Mouse (Mus musculus) adrenal gland, adult 8-10 months (tissue): ENCODE data around the gene Icosl. TPM values are rescaled to one million over a fixed set of nuclear protein-coding genes. Genes with fewer than 3 reads are reported as not detected.
"Not testable (repeated sequence)": the region's sequence is repeated elsewhere in the genome, so short reads cannot be mapped to it uniquely, and the experiment has no call there.

ENCODE experiments used
- DNase-seq: peaks from one replicate; pipeline ENCODE4 v3.0.0; 2022
- total RNA-seq, 4 experiments: library from RNA; stranded (reverse); gene quantifications; 2 replicates each; pipeline ENCODE4 v1.2.4; 2022

The Icosl gene
- total RNA-seq, 4 experiments from 2014 or later: 17.7 to 20.6 (median 18.7) TPM

DNA sequence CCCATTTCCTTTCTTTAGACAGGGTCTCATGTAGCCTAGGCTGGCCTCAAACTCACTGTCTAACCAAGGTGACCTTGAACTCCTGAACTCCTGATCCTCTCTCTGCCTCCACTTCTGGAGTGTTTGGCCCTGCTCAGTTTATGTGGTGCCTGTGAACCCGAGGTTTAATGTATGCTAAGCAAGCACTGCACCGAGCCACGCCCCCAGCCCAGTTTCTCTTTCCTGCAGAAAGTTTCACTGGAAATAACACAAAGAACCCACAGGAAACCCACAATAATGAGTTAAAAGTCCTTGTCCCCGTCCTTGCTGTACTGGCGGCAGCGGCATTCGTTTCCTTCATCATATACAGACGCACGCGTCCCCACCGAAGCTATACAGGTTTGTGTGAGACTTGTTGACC, 5.9 kb downstream of the Icosl start:
- no peak for DNase-seq

DNA sequence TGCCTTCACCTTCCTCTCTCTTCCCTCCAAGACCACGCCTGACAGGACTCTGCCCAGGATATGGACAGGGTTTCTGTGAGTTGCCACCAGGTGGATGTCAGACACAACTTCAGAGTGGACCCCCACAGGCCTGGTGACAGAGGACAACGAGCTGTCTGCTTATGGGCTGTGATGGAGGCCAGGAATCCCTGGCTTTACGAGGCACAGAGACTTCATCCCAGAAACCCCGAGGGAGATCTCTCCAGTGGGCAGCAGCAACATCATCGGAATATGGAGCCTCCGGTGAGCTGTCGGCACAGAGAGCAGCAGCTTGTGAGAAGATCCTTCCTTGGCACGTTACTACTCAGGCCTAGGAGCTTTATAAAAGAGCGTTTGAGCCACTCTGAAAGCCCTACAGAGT, 8.8 kb downstream of the Icosl start:
- DNase-seq: no peak

DNA sequence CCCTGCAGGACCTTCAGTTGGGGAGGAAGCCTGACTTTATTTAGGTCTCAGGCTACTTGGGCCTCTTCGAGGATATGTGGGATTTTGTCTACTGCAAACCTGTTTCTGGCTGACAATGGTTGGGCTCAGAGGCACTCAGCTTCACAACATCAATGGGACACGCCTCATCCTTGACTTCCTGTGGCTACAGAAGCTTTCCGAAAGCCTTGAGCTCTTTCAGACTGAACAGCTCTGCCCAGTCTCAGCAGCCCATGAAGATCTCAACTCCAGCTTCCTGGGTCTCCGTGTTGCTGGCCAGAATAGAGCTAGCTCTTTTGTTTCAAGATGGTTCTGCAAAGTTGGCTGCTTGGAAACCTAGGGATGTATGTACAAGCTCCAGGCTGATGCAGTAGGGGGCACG, 9.2 kb downstream of the Icosl start:
- DNase-seq: no peak

DNA sequence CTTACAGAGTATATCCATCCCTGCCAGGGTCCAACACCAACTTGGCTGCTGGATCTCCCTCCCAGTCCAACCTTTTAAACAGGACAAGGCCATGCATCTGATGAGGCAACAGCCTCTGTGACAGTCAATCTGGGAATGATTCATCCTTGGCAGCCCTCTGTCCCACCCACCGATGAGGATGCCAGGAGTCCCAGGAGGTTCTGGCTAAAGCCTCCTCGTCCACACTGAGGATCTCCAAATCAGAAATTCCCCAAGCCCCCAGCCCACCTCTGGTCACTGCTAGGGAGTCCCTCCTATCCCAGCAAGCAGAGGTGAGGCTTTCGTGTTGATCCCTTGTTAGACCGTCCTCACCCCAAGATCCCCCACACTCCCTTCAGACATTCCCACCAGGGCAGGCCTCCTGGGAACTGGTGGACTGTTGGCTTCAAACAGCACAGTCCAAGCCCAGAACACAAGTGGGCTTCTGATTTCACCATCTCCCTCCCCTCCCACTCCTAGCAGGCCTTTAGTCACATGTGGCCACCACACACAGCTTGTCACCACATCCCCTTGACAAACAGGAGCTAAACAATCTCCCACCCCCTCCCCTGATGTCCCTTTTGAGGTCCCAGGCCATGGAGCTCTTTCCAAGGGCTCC, 11.0 kb downstream of the Icosl start:
- DNase-seq: peak; percentile 88

DNA sequence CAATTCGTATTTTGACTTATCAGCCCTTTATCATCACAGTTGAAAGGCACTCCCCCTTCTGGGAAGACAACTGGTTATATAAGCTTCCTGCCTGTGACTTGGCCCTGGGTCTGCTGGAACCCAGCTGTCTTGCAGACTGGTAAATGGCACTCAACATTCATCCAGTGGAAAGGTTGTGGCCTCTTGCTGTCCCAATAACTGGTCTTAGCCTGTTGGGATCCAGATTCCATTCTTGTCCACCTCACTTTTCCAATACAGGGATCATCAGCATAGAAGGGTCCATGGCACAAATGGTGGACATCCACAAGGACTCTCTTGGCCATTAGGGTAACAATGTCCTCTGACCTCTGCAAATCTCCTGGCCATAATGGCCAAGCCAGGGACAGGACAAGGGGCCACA, 15.0 kb downstream of the Icosl start:
- DNase-seq: no peak

DNA sequence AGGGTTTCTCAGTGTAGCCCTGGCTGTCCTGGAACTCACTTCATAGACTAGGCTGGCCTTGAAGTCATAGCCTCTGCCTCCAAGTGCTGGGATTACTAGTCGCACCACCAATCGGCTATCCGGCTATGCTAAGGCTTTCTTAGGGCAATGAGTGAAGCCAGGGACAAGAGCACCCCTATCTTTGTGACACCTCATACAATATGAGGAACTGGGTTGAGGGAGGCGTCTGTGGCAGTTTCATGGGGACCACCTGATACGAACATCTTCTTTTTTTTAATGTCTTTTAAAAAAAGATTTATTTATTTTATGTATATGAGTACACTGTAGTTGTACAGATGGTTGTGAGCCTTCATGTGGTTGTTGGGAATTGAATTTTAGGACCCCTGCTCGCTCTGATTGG, 16.6 kb downstream of the Icosl start:
- DNase-seq: no peak

DNA sequence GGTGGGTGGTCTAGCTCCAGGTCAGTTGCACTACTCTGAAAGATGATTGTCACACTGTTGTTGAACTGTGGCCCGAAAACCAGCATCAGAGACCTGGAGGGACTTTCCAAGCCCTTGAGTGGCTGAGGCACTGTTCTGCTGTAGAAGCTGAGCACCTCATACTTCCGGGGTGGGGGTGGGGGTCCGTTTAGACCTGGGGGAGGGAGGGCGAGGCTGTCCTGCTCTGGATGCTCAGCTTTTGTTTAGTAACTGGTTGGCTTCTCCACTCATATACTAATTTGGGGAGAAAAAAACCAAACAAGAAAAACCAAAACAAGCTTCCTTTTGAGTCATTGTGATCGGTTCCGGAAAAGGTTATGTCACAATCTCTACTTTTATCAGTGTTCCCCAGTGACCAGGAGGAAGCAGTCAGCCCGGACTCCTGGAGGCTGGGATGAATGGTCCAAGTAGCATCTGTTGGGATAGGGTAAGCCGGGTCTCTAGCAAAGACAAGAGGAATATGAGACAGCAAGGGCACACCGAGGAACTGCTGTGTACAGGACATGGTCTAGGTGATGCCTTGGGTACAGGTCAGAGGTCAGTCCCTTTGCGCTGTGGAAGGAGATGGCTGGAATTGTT, 17.5 kb downstream of the Icosl start:
- DNase-seq: no peak

DNA sequence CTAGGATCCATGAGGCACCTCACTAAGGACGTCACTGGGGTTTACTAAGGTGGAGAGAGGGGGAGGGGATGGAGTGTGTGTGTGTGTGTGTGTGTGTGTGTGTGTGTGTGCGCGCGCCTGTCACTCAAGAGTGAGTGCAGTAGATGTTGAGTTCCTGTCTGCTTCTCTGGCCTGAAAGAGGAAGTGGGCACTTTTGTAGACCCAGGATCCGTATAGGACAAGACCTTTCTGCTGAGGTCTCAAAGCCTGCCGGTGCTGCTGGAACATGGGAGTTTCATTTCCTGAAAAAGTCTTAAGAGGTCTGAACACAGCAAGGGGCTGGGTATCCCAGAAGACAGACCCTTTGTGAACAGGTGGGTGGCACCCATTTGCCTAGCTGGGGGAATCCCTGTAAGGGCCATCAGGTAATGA, 18.0 kb downstream of the Icosl start:
- DNase-seq: no peak

DNA sequence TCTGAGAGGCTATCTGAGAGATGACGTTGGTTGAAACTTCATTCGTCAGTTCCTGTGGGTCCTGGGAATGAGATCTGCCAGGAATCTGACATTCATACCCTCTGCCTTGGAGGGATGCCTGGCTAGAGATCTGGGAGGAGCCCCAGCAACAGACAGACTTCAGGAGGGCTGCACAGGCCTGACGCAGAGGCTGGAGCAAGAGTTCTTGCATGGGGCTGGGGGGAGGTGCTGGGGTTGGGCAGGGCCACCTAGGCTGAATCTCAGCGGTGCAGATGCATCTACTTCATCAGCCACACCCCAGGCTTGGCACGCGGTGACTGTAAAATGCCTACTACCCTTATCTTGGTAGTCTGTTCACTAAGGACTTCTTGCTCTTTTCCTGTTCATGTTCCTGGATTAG, 21.1 kb downstream of the Icosl start:
- DNase-seq: no peak

DNA sequence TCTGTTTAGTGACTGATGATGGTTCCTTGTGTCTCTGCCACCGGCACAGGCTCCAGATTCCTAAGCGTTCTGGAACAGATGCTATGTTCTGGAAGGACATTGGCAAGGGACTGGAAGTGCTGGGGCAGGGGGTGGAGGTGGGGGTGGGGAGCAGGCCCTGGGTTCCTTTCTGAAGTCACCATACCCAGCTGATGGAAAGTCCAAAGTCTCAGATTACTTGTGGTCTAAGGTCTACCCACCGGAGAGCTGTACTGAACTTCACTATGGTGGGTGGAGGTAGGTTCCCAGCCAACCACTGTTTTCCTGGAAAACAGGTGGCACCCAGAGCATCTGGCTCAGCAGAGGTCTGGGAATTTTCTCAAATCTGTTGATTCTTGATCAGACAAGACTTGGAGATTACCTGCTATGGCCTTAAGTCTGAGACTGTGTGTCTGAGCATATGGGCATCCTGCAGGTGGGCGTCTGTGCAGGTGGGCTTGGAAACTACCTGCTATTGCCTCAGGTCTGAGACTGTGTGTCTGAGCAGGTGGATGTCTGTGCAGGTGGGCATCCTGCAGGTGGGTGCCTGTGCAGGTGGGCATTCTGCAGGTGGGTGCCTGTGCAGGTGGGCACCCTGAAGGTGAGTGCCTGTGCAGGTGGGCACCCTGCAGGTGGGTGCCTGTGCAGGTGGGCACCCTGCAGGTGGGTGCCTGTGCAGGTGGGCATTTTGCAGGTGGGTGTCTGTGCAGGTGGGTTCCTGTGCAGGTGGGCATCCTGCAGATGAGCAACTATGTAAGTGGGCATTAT, 21.8 kb downstream of the Icosl start:
- no peak for DNase-seq

DNA sequence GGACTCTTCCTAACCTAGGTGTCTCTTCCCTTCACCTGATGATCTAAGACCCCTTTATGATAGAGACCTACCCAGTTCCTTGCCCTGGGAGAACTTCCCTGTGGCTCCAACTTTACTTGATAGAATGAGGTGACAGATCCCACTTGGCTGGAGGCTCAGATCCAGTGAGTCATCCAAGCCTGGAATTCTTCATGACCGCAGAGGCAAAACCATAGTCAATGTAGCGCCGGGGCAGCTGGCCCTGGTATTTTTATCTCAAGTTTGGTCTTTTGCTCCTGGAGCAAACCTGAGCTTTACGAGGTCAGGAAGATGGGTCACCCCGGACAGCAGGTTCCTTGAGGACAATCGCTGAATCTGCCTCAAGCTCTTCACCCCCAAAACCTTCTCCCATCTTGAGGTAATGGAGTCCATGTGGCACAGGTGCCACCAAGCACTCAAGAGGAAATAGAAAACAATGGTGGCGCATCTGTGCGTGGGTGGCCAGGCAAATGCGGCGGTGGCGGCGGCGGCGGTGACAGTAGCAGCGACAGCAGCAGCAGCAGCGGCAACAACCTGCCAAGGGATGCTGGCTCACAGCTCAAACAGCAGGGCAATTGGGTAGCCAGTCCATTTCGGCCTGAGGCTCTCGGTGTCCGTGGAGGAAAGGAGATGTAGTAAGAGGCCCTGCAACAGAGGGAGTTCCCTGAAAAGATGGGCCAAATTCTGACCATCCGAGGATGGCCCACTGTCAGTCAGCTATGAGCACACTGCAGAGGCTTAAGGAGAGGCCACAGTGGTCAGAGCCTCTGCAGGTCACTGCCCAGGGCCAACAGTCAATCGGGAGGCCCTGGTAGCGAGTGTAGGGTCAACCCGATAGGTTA, 23.0 kb downstream of the Icosl start:
- DNase-seq: peak; percentile 58

DNA sequence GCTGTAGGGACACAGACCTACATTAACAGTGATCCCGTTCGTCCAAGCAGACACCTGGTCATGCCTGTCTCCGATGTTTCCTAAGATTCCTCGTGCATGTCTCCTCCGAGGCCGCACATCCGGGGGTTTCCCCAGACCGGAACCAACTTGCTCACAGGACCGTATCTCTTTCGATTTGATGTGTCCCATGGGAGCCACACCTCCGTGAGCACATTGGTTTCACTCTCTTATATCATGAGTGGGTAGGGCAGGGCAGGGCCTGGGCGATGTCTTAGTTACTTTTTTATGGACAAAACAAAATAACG, 23.6 kb downstream of the Icosl start:
- no peak for DNase-seq

DNA sequence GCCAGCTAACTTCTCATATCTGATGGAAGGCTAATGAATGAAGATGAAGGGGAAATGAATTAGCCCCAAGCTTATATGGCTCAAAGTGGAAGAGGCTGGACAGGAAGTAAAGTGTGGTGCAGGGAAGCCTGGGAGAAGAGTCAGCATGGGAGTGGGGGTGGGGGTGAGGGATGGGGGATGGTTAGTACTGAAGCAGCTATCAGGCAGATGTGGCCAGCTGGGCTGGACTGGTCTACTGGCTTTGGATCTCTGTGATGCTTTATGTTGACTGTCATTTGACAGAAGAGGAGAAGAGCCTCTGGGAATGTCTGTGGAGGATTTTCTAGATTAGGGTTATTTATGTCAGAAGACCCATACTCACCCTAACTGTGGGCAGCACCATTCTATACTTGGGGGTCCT, 26.1 kb downstream of the Icosl start:
- no peak for DNase-seq

DNA sequence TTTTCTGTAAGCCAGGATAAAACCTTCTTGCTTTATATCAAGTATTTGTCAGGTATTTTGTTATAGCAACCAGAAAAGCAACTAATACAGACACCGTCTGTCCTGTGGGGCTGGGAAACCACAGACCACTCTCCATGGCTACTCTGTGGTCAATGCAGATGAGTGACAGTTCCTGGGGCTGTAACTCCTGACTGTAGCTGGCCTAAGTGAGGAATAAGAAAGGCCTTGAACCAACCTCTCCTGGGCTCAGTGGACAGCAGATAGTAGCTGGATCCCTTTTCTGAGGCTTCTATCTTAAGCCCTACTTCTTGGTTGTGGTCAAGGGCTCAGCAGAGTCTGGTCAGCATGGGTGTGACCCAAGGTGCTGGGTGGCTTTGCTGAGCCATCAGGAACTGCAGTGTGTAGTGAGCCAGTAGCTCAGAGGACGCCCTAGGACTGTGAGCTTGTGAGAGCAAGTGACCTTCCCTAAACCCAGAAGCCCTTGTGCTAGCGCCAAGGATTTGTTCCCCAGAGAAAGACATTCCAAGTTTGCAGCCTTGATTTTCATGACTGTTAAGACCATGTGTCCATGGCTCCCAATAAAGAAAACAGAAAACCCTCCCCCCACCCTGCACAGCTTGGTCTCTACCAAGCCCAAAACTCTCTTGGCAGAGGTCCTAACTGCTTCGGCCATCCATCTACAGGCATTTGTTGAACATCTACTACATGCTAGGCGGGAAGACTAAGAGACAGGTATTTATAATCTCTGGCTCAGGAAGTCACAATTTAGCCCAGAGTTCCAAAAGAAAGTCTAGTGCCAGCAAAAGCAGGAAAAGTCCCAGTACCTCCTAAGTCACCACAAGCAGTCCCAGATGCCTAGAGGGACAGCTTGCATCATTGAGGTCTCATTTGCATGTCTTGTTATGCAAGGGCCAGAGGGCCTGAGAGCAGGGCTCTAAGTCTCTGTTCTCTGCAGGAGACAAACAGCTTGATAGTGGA, 27.1 kb downstream of the Icosl start:
- peak; percentile 75 for DNase-seq

DNA sequence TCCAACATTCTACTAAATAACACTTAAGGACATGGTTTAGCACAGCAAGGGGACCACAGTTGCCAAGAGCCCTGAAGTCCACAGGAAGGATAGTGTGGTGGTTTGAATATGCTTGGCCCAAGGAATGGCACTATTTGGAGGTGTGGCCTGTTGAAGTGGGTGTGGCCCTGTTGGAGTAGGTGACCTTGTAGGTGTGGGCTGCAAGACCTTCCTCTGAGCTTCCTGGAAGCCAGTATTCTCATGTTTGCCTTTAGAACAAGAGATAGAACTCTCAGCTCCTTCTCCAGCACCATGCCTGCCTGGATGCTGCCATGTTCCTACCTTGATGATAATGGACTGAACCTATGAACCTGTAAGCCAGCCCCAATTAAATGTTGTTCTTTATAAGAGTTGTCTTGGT, 30.8 kb downstream of the Icosl start:
- not testable (repeated sequence) for DNase-seq

DNA sequence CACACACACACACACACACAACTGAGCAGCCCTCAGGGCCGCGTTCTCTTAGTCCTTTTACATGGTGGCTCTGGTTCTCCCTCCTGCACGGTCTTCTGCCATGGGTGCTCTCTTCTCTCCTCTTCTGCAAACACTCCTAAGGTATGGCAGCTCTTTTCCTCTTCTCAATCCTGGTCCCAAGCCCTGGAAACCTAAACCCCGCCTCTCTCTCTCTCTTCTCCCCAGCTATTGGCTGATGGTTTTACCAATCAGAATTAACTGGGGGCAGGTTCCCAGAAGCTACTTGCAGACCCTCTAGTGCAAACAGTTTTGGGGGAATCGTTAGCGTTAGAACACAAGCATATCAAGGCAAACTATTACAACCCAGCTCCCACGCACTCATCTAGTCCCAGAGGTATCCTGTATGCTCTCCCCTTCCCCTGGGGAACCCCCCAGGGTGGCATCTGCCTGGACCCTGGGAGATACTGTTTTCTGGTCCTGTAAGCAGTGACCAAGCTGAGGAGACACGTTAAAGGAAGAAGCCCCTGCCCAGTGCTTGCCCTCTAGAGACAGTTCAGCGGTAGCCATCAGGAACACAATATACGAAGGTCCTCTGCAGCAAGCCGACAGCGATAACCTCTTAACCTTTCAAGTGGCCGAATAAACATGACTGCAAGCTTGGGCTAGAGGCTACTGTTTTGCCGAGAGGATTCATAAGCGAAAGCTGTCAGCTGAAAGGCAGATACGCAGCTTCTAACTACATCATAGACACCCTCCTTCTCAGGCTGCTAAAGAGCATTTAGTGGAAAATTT, 32.1 kb downstream of the Icosl start:
- DNase-seq: no peak

DNA sequence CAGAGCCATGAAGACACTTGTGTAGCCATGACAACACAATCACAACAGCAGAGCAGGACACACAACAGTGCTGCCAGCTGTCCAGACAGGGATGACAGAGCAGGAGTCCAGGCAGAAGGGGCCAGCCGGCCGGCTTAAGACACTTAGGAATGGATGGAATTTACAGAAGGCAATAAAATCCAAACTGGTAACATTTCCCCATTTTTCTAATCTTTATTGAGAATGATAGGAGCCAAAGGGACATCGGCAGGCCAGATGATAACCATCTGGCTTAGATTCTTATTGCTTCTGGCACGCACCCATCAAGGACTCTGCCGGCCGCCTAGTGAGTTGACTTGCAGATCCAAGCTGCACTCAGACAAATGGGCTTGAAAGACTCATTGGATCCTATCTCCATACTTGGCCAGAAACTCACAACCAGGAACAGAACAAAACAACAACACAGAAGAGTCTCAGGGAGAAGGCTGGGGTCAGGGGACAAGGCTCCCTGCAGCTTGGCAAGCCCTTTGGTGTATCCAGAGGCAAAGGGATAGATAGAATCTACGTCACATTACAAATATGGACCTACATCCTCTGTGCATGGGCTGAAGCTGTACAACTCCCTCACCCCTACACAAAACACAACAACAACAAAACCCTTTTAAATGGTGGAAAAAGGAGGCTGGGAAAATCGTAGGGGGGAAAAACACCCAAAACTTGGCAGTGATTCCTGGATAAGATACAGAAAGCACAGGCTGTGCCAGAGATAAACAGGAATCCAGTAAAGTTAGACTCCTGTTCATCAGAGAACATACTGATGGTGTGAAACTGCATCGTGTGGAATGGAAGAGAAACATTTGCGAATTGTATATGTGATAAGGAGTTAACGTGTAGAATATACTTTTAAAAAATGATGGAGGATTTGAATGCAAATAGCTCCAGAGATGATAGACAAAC, 35.7 kb downstream of the Icosl start:
- DNase-seq: no peak

DNA sequence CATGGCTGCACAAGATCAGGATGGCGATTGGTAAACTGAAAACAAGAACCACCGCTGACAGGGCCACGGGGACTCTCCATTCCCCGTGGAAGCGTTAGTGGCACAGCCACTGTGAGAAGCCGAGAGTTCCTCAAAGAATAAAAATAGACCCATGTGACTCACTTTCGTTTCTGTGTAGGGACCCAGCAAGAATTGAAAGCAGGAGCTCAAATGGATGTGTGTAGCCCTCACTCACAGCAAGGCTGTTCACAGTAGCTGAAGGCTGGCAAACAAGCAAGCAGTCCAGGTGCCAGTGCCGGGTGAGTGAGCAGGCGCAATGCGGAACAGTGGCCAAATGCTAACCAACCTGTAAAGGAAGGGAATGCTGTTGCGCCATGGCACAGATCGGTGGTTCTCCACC, 36.4 kb downstream of the Icosl start:
- no peak for DNase-seq

DNA sequence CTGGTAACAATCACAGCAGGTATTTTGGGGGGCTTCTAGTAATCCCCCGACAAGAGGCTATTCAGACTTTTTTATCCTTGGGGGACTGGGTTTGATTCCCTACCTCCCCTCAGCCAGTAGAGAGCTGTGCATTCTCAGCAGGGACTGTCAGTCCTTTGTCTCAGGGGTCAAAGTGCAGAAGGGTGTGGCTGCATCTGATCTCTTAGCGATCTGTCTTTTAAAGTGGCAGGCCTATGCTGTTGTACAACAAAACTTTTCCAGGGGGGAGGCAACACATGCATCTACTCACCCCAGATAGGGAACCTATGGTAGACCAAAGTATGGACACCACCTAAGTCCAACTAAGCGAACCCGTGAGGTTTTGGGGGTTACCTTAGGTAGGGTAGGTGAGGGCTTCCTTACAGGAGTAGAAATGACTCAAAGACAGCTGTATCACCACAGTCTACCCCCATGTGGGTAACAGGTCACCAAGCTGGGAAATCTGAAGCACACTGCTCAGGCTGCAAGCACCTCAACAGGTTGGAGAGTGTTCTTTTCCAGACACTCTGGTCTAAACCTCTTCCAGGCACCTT, 45.5 kb downstream of the Icosl start:
- DNase-seq: no peak

DNA sequence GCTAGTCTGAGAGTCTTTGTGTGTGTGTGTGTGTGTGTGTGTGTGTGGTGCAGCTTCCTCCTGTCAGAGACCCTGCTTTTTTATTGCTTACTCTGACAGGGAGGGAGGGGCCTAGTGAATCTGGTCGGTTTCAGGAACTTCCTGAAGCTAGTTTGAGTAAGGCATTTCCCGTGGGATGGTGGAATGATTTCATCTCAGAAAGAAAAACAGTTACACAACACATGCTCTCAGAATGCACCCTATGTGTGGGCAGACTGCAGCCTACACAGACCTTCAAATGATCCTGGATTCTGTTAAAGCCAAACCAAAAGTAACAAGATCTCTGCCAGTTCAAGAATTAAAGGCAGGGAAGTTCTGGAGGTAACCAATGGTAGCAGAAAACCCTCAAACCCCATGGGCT, 46.1 kb downstream of the Icosl start:
- DNase-seq: no peak
